Mouse (Mus musculus): ENCODE measurements at regions not wholly inside any gene's neighbourhood (a gene's known extent, or its start where the extent isn't known, plus 50 kb on each side); places are given as distances from the start of the nearest gene placed in this dataset.

GRCm38 (mm10) chr3:149845826-149846486 lies 855.6 kb upstream of the Adgrl2 start:
- Histone ChIP-seq H3K27ac (ENCODE audit: low read depth, low read length) (no peak overlapping the region), H3K27me3 (replicated peaks; ENCODE audit: control insufficient read depth, insufficient read depth, low read length) (no peaks in the 10 kb centered on the region; the same call in 1 of the 2 replicates), H3K9me3 (ENCODE audit: control insufficient read depth) (no peaks in the 10 kb centered on the region), H3K4me1 (replicated peaks; ENCODE audit: control insufficient read depth, insufficient read depth, low read length) (peaks cover 5% of the 10 kb centered on the region; the same call in 1 of the 2 replicates), H3K9ac (ENCODE audit: low read depth, low read length) (no peak overlapping the region), H3K4me2 (replicated peaks; ENCODE audit: low read depth) (no peak overlapping the region), H3K36me3 (ENCODE audit: control insufficient read depth, insufficient read depth) (no peaks in the 10 kb centered on the region), H3K4me3 (ENCODE audit: low read depth, low read length) (no peak overlapping the region)
- ATAC-seq = no peak
- no peak for TF ChIP-seq CTCF (IDR thresholded peaks at IDR 0.05; ENCODE audit: low read depth)
- WGBS = 36% methylated on average over 3 of the region's 3 CpGs

GRCm38 (mm10) chr3:149845083-149845825 lies 854.9 kb upstream of the Adgrl2 start:
- ATAC-seq = no peak
- no peak overlapping the region for H3K9ac ChIP-seq (ENCODE audit: low read depth, low read length)
- WGBS = 19% methylated on average over 18 of the region's 18 CpGs

GRCm38 (mm10) chr3:149837921-149838320 lies 847.6 kb upstream of the Adgrl2 start:
- no peak for ATAC-seq
- Histone ChIP-seq H3K4me2 (replicated peaks; ENCODE audit: low read depth) (no peak overlapping the region), H3K4me1 (replicated peaks; ENCODE audit: control insufficient read depth, insufficient read depth, low read length) (no peaks in the 10 kb centered on the region), H3K9me3 (ENCODE audit: control insufficient read depth) (no peaks in the 10 kb centered on the region), H3K27ac (ENCODE audit: low read depth, low read length) (no peak overlapping the region), H3K9ac (ENCODE audit: low read depth, low read length) (no peak overlapping the region), H3K36me3 (ENCODE audit: control insufficient read depth, insufficient read depth) (no peaks in the 10 kb centered on the region), H3K4me3 (ENCODE audit: low read depth, low read length) (no peak overlapping the region), H3K27me3 (replicated peaks; ENCODE audit: control insufficient read depth, insufficient read depth, low read length) (no peaks in the 10 kb centered on the region)
- no peak for TF ChIP-seq CTCF (IDR thresholded peaks at IDR 0.05; ENCODE audit: low read depth)

More at GRCm38 (mm10) chr3:149845083-149845825, 854.9 kb upstream of the Adgrl2 start:
- TF ChIP-seq CTCF (IDR thresholded peaks at IDR 0.05; ENCODE audit: low read depth) = no peak
- Histone ChIP-seq H3K27ac (ENCODE audit: low read depth, low read length) (no peak overlapping the region), H3K4me1 (replicated peaks; ENCODE audit: control insufficient read depth, insufficient read depth, low read length) (peaks cover 5% of the 10 kb centered on the region; the same call in 1 of the 2 replicates), H3K9me3 (ENCODE audit: control insufficient read depth) (no peaks in the 10 kb centered on the region), H3K36me3 (ENCODE audit: control insufficient read depth, insufficient read depth) (no peaks in the 10 kb centered on the region), H3K27me3 (replicated peaks; ENCODE audit: control insufficient read depth, insufficient read depth, low read length) (no peaks in the 10 kb centered on the region; the same call in 1 of the 2 replicates), H3K4me2 (replicated peaks; ENCODE audit: low read depth) (peak overlapping the region; percentile 43), H3K4me3 (ENCODE audit: low read depth, low read length) (no peak overlapping the region)

- TF ChIP-seq CTCF (IDR thresholded peaks at IDR 0.05; ENCODE audit: low read depth) = no peak
- ATAC-seq = no peak
These were observed 846.3 kb upstream of the Adgrl2 start for GRCm38 (mm10) chr3:149836467-149837233.

GRCm38 (mm10) chr3:149827181-149827580 lies 836.8 kb upstream of the Adgrl2 start:
- TF ChIP-seq CTCF (IDR thresholded peaks at IDR 0.05; ENCODE audit: low read depth) = no peak
- Histone ChIP-seq H3K4me2 (replicated peaks; ENCODE audit: low read depth) (no peak overlapping the region), H3K27ac (ENCODE audit: low read depth, low read length) (no peak overlapping the region), H3K9ac (ENCODE audit: low read depth, low read length) (no peak overlapping the region), H3K9me3 (ENCODE audit: control insufficient read depth) (no peaks in the 10 kb centered on the region), H3K4me3 (ENCODE audit: low read depth, low read length) (no peak overlapping the region), H3K27me3 (replicated peaks; ENCODE audit: control insufficient read depth, insufficient read depth, low read length) (no peaks in the 10 kb centered on the region), H3K36me3 (ENCODE audit: control insufficient read depth, insufficient read depth) (no peaks in the 10 kb centered on the region), H3K4me1 (replicated peaks; ENCODE audit: control insufficient read depth, insufficient read depth, low read length) (no peaks in the 10 kb centered on the region)
- no peak for ATAC-seq
- WGBS = 38% methylated on average over 2 of the region's 2 CpGs

More at GRCm38 (mm10) chr3:149836467-149837233, 846.3 kb upstream of the Adgrl2 start:
- no peaks in the 10 kb centered on the region for H3K9me3 ChIP-seq (ENCODE audit: control insufficient read depth)
- H3K4me2 ChIP-seq (replicated peaks; ENCODE audit: low read depth) = no peak overlapping the region
- no peaks in the 10 kb centered on the region for H3K27me3 ChIP-seq (replicated peaks; ENCODE audit: control insufficient read depth, insufficient read depth, low read length)
- 73% methylated on average over 11 of the region's 11 CpGs for WGBS
- H3K27ac ChIP-seq (ENCODE audit: low read depth, low read length) = no peak overlapping the region
- no peaks in the 10 kb centered on the region for H3K4me1 ChIP-seq (replicated peaks; ENCODE audit: control insufficient read depth, insufficient read depth, low read length)
- no peaks in the 10 kb centered on the region for H3K36me3 ChIP-seq (ENCODE audit: control insufficient read depth, insufficient read depth)
- H3K9ac ChIP-seq (ENCODE audit: low read depth, low read length) = no peak overlapping the region
- H3K4me3 ChIP-seq (ENCODE audit: low read depth, low read length) = no peak overlapping the region

GRCm38 (mm10) chr3:149826757-149827156 lies 836.4 kb upstream of the Adgrl2 start:
- WGBS = 50% methylated on average over 9 of the region's 9 CpGs
- H3K4me2 ChIP-seq (replicated peaks; ENCODE audit: low read depth) = no peak overlapping the region
- no peak for TF ChIP-seq CTCF (IDR thresholded peaks at IDR 0.05; ENCODE audit: low read depth)
- no peak overlapping the region for H3K27ac ChIP-seq (ENCODE audit: low read depth, low read length)
- no peak overlapping the region for H3K4me3 ChIP-seq (ENCODE audit: low read depth, low read length)
- no peak for ATAC-seq
- H3K9me3 ChIP-seq (ENCODE audit: control insufficient read depth) = no peaks in the 10 kb centered on the region
- H3K27me3 ChIP-seq (replicated peaks; ENCODE audit: control insufficient read depth, insufficient read depth, low read length) = no peaks in the 10 kb centered on the region
- no peaks in the 10 kb centered on the region for H3K36me3 ChIP-seq (ENCODE audit: control insufficient read depth, insufficient read depth)
- no peaks in the 10 kb centered on the region for H3K4me1 ChIP-seq (replicated peaks; ENCODE audit: control insufficient read depth, insufficient read depth, low read length)
- no peak overlapping the region for H3K9ac ChIP-seq (ENCODE audit: low read depth, low read length)

All from intestine, postnatal 0 days (tissue).